Mouse (Mus musculus): Measurements from ENCODE around the gene Caly.

DNA sequence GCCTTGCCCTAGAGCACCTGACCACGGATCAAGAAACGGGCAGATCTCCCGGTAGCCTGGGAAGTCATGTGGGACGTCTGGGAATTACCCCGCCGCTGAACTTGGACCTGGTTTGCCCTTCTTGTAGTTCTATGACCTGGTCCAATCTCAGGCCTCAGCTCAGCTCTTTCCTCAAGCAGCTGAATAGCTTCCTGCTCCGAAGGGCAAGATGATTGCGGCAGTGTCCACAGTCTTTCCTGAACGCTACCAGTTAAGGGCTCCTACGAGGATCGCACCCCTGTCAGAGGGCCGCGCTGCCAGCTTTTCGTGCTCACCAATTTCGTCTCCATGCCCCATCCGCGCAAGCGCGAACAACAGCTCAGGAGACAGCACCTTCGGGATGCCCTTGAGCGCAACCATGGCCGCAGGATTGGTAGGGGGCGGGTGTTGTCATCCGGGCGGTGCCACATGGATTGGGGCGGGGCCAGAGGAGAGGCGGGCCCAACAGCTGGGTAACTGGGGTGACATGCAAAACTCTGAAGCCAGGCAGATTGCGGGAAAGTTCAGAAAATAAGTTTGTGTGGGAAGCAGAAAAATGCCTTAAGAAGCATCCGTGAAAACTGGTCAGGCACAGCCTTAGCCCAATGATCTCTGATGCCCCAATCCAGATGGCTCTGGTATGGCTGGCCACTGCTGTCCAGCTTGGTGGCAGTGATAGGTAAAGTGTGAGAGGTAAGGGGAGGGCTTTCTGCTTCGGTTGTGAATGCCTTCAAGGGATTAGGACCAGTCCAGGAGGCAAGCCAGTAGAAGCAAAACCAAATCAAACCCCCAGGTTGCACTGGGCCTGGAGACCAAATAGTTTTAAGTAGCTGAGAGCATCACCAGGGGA lies 19.9 kb upstream of the Caly start, which contains the start of gene Fuom:
- TF ChIP-seq CTCF (IDR thresholded peaks at IDR 0.05; ENCODE audit: borderline replicate concordance, extremely low read depth, insufficient read depth, insufficient read length) (no peak), POLR2A (IDR thresholded peaks at IDR 0.05; ENCODE audit: borderline replicate concordance, extremely low read depth, insufficient read depth, insufficient read length, poor library complexity, severe bottlenecking) (no peak; the same call in 1 of the 2 replicates)

Measured in brain, embryonic 14.5 days (tissue).